Mouse (Mus musculus) cerebellum, postnatal 36 days (tissue): ENCODE data around the gene Runx2.

Source experiments
- DNase-seq, 2 experiments: peaks; one replicate each; pipeline ENCODE4 v3.0.0; 2021 to 2022; ENCODE audit warnings: mixed read lengths in 2 of 2

Gene Runx2

DNA sequence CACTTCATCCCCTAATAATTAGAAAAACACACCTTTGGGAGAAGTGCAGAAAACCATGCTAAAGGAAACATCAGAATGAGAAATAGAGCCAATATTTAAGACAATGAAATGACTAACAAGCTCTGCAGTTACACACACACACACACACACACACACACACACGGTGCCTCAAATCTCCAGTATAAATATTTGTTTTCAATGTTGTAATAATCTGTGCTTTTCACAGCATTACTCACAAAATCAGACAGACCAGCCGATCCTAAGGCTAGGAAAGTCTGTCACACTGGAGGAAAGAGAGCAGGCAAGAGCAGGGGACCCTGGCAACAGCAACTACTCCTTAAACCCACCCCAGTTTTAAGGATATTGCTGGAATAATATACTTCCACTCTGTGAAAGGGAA lies 196.9 kb downstream of the Runx2 start:
- DNase-seq, result no peak

- peak; percentile 82 to 87 for DNase-seq
Measured at GRCm38 (mm10) chr17:44613716-44614715, 200.6 kb downstream of the Runx2 start.

DNA sequence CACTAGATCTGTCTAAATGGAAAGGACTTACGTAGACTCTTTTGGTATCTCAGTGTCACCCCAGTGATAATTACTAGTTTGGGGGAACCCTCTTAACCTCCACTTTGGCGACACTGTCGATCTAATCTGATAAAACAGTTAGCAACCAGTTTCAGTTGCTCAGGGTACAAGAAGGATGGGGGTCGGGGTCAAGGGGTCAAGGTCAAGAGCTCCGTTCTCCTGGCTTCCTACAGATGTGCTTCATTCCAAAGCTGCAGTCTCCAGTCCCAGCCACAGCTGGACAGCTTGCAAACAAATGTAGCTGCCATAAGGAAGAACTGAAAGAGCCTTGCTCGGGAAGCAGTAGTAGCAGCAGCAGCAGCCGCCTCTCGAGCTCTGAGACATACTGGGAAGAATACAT lies 202.0 kb downstream of the Runx2 start:
- DNase-seq, result no peak

DNA sequence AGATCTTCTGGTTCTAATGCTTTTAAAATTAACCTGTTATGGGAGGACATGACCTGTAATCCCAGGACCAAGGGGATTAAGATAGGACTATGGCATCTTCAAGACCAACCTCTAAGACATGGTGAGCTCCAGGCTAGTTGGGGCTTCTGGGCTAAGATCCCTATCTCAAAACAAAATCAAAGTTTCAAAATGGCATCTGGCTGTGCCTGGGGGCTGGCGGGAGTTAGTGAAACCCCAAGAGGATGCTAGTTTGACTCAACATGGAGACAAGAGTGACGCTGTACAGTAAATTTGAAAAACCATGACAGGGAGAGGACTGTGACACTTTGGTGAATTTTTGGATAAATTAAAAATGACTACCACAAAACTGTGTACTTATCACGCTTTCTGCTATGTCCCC lies 202.6 kb downstream of the Runx2 start:
- no peak for DNase-seq

DNA sequence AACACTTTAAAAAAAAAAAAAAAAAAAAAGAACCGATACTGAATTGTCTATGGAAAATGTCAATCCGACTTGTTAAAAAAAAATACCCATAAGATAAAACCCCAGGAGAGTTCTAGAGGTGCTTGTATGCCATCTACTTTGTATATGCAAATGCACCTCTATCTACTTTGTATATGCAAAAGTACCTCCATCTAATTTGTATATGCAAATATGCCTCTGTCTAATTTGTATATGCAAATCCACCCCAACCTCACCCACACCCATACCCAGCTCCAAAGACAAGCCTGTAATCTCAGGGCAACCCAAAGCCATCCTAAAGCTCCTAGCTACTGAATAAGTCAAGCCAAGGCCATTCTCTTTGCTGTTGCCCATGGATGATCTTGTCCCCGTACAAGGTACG lies 203.1 kb downstream of the Runx2 start:
- no peak for DNase-seq

GRCm38 (mm10) chr17:44610828-44611227 lies 203.8 kb downstream of the Runx2 start:
- DNase-seq, result no peak

DNA sequence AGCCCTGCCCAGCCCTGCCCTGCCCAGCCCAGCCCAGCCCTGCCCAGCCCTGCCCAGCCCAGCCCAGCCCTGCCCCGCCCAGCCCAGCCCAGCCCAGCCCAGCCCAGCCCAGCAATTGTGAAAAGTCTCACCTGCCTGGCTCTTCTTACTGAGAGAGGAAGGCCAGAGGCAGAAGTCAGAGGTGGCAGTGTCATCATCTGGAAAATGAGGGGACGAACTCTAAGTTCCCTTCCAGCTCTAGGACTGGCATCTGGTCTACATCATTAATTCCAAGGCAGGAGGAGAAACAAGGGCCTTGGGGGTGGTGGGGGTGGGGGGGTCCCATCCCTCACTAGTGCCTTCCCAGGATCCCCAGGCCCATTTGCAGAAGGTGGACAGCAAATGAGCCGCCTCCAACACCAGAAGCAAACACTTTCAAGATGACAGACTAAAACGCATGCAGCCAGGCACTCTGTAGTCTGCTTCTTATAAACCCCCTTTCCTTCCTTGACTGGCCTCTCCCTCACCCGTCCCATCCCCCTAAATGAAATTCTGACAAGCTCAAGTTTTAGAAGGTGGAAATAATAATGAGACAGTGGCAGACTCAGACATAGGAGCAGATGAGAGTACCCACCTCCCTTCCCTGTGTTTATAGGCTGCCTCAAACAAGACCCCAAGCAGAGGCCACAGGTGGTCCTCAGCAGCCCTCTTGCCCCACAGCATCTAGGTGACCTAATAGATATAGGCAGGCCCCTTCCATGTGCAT lies 204.5 kb downstream of the Runx2 start:
- DNase-seq, result no peak

GRCm38 (mm10) chr17:44609356-44609755 lies 205.2 kb downstream of the Runx2 start:
- no peak for DNase-seq

DNA sequence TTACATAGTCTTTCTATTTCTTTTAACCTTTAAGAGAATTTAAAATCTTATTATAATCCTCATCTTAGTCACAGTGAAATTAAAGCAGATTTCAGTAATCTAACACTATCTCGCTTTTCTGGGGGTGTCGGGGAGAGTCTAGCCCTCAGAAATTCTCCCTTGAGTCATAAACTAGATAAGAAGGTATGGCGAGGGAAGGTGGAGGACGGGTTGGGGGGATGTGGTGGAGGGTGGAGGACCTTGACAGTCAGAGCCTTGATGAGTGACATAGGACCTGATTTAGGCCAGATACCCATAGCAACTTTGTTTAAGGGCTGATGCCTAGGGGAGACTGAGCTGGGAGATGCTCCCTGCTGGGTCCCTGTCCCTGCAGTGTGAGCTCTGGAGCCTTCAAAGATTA lies 205.7 kb downstream of the Runx2 start:
- no peak for DNase-seq

DNA sequence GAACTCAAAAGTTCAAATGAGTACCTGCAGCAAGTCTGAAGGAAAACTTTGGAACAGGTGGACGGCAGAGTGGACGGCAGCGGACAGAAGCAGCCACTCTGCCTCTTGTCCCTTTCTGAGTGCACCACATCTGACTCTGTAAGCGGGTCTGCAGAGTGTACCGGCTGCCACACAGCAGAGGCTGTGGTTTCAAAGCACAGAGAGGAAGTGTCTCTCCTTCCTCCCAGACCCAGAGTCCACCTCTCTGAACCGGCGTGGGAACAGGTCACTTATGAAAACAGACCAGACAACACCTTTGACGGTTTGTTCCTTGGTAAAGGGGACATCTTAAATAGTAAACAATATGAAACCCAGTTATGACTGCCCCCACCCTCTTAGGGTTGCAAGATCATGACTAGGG lies 207.2 kb downstream of the Runx2 start:
- DNase-seq, result no peak

GRCm38 (mm10) chr17:44606245-44606644 lies 208.4 kb downstream of the Runx2 start:
- no peak for DNase-seq

DNA sequence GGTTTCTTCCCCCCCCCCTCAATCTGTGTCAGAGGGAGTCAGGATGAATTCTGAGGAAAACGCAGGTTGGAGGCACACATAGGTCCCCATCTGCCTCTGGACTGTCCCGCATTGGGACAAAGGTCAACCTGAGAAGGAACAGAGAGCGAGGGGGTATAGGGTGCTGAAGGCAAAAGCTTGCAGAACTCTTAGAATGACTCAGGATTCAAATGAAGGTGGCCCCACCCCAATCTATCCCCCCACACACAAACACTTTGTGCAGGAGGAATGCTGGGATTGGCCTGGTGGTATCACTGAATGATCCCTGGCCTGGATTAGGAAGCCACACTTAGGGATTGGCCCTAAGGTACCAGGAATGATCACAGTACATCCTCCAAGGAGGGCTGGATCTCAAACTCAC lies 208.8 kb downstream of the Runx2 start:
- no peak for DNase-seq

DNA sequence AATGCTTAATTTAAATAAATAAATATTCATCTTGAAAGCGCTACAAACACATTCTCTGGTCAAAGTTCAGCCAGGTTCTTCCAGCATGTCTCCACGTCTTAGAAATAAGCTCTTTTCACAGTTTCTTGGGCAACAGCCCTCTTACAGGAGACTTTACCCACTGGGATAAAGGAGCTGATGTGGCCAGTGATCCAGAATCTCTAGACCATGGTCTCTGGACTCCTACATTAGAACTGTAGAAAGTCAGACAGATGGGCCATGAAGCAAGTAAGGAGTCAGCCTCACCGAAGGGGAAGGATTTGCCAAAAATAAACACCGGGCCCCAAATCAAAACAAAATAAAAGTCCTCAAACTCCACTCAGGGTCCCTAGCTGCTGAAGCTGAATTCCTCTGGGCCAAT lies 211.4 kb downstream of the Runx2 start:
- no peak for DNase-seq

GRCm38 (mm10) chr17:44601317-44602021 lies 213.1 kb downstream of the Runx2 start:
- DNase-seq, result no peak

- no peak for DNase-seq
Measured at GRCm38 (mm10) chr17:44599856-44600255, 214.7 kb downstream of the Runx2 start.

- no peak for DNase-seq
Measured at GRCm38 (mm10) chr17:44599132-44599531, 215.5 kb downstream of the Runx2 start.

DNA sequence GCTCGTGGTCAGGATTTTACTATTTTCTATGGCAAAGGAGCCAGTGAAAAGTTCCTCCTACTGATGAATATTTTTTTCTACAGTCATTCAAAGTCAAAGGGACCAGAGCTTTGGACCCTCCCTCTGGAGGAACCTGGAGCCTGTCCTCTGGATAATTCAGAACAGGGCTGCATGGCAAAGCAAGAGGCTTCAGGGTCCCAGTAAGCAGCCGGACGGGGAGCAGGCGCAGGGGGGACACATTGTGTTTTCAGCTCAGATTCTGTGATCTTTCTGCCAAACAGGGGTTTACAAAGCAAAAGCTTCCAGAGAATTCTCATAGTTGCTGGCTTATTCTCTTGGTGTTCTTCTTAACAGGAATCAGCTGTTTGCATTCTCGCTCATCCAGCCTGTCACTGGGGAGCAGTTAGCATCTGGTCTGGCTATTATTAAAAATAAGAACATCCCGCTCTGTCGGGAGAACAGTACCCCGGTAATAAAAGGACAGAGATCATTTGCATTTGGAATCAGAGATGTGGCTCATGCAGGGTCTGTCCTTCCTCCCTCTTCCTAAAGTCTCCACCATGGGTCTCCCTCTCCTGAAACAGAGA lies 216.6 kb downstream of the Runx2 start:
- DNase-seq, result no peak

DNA sequence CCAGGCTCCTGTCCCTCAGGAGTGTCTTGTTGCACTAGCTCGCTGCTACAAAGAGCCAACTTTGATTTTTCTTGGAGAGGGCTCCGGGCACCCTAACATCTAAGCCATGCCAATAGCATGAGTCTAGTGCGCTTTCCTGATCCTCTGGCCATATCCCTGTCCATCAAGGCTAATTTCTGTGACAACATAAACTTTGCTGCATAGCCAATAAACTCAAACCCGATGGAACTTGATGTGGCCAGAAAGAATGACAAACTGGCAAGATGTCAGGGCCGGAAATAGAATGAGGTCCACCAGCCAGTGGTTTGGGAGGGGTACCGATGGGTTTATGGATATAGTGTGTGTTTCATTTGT lies 221.9 kb downstream of the Runx2 start:
- no peak for DNase-seq

DNA sequence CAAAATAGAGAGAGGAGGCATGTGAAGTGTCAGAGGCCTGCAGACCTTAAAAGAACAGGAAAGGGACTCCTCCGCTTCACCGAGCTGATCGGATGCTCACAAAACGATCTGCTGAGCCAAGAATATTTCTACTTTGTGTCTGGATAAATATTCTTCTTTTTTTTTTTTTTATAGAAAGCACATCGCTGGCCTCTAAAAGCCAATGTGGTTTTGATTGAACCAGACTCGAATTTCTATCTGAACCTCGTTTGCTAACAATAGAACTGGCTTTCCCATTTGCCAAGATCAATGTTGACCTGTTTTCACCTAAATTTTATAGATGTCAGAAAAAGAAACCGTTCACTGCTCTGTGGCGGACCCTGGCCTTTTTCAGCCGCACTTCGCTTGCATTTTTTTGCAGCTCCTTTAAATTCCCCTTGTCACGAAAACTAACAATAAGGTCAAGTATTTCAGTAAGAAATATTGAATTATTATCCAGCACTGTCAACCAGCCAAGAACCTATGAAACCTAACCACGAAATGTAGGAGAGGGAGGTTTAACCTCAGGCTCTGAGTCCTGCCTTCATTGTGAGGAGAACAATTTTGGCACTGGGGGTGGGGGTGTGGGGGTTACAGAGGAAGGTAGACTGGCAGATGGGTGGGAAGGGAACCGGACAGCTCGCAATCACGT lies 222.4 kb downstream of the Runx2 start:
- DNase-seq, result no peak

- DNase-seq, result no peak
Measured at GRCm38 (mm10) chr17:44588470-44588869, 226.1 kb downstream of the Runx2 start.

- DNase-seq, result no peak
Measured at GRCm38 (mm10) chr17:44588020-44588419, 226.6 kb downstream of the Runx2 start.

GRCm38 (mm10) chr17:44586196-44586595 lies 228.4 kb downstream of the Runx2 start:
- no peak for DNase-seq
